Mouse (Mus musculus) cerebellum, adult 9-10 months (tissue): ENCODE results near the gene Mettl2.

Experiments used
- DNase-seq: peaks from one replicate; pipeline ENCODE4 v3.0.0; 2022

Mettl2 gene

DNA sequence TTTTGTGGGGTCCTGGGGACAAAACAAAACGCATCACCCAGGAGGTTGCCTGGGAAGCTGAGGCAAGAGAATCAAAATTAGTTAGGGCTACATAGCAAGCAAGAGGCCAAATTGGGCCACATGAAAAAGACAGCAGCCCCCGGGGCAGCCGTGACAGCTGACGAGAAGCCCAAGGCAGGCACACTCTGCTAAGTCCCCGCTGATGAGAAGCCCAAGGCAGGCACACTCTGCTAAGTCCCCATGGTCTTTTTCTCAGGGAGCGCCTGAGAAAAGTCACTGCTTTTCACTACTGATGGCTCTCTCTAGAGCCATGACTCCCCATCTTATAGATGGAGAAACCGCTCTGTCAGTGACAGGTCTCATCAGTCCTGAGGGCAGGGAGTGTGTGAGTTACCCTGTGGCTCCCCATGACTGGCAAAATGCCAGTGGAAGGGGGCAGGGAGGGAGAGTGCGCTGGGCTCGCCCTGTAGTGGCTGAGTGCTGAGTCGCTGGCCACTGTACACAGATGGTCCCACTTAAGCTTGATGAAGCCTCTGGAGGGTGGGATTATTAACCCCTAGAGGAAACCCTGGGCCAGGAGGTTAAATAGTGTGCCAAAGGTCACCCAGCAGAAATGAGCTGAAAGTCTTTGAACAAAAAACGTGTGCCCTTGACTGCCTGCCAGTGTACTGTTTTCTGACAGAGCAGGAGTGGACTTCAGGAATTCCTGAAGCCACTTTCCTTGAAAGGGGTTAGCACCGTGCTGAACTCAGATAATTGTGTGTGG is 27.0 kb downstream of the Mettl2 start:
- DNase-seq, result no peak

DNA sequence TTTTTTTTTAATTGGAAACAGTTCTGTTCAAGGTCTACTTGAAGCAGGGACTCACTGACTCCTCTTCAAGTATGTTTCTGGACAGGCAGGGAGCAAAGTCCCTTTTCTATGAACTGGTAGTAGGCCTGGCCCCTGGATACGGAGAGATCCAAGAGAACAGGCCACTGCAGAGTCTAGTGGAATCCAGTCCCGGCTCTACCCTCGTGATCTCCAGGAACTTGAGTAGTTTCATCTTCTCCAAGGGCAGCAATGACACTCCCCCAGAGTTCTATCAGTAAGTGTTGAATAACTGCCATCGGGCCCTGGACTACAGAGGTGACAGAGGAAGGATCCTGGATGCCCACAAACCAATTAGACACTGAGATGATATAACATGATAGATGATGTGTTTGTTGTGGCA is 29.7 kb downstream of the Mettl2 start:
- DNase-seq, result no peak

DNA sequence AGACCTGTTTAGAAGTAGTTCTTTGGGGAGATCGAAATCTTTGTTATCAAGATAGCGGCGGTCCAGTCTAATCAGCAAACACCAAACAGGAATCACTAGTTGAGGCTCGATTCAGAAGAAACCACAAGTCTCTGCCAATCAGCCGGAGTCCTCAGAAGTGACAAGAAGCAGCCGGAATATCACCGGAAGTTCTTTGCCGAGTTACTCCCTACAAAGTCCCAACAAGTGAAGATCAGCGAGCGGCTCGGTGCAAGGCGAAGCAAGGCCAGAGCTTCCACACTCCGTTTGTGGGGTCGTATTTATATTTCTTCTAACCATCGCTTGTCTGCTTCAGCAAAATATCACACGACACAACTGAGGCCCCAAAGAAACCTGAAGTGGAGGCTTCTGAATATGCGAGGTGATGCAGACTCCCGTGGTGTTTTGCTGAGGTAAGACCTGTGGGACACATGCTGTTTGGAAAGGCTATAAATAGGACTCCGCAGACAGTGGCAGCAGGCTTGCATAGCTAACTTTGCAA is 30.6 kb downstream of the Mettl2 start:
- DNase-seq, result no peak

- DNase-seq, result no peak
Measured at GRCm38 (mm10) chr11:105158047-105158446, 31.8 kb downstream of the Mettl2 start.

GRCm38 (mm10) chr11:105159673-105160360 is 33.6 kb downstream of the Mettl2 start:
- DNase-seq, result no peak

GRCm38 (mm10) chr11:105161411-105161810 is 35.2 kb downstream of the Mettl2 start:
- DNase-seq, result no peak

GRCm38 (mm10) chr11:105164516-105165510 is 38.6 kb downstream of the Mettl2 start:
- no peak for DNase-seq

DNA sequence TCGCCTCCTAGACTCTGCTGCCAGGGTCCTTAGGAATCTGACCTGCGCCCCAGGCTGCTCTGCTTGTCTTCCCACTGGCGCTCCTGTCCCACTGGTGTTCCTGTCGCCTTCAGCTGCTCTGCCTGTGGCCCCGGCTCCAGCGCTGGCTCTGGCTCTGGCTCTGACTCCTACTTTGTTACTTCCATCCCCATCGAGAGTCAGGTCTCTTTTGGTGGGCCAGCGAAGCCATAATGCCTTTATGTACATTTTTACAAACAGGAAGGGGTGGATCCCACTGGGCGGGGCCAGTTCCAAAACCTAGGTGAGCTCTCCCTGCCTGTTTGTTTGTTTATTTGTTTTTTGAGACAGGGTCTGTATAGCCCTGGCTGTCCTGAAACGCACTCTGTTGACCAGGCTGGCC is 40.6 kb downstream of the Mettl2 start:
- DNase-seq, result no peak

DNA sequence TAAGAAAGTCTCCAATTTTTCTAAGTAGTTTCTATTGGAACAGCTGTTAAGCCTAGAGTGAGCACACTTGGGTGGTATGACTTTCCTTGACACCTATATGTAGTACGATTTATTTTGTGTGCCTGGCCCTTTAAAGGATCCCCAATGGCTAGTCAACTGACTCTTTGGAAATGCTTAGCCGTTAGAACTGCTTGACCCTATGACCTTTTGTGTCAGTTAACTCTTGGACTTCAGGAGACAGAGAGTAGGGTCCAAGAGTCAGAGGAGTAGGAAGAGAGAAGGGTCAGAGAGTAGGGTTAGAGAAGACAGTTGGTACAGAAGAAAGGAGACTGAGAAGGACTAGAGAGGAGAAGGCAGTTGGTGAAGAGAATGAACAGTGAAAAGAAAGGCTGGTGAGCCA is 52.3 kb downstream of the Mettl2 start, which contains the start of gene Tlk2:
TSS of gene Tlk2 (plus strand) at position 292 of the 400 bp plus-strand sequence.
- DNase-seq, result no peak

DNA sequence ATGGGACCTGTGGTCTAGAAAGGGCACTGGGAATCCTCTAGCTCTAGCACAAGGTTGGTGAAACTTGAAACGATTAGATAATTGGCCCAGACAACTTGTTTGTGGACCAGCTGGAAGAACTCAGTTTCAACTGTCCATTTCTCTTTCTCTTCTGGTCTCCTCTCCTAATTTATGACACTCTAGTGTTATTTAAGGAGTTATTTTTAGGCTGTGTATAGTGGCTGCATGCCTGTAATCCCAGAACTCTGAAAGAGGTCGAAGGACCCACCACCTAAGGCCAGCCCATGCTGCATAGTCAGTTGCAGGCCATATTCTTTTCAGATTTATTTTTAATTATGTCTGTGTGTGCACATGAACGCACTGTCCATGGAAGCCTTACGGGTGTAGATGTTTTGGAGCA is 53.3 kb downstream of the Mettl2 start:
- no peak for DNase-seq

- DNase-seq, result peak; percentile 50
Measured at GRCm38 (mm10) chr11:105180471-105181091, 54.4 kb downstream of the Mettl2 start.

GRCm38 (mm10) chr11:105181126-105181637 is 55.0 kb downstream of the Mettl2 start:
- DNase-seq, result peak; percentile 81

- peak; percentile 40 for DNase-seq
Measured at GRCm38 (mm10) chr11:105181689-105182460, 55.6 kb downstream of the Mettl2 start.

GRCm38 (mm10) chr11:105182461-105182855 is 56.2 kb downstream of the Mettl2 start:
- DNase-seq, result peak; percentile 29

GRCm38 (mm10) chr11:105184678-105185077 is 58.5 kb downstream of the Mettl2 start:
- no peak for DNase-seq
